Mouse (Mus musculus) heart, postnatal 0 days (tissue): ENCODE data around the gene Hmgb4. TPM values are rescaled to one million over a fixed set of nuclear protein-coding genes. Genes with fewer than 3 reads are reported as not detected.

ENCODE experiments used
- ATAC-seq: fragments of 200-750 bp; cut with Nextera tagmentation; 2 replicates; pipeline ENCODE4 v1.8.0; 2017; ENCODE audit warnings: low read depth, moderate number of reproducible peaks, moderate library complexity; ENCODE audit not compliant: insufficient read depth
- DNase-seq: peaks from one replicate; pipeline ENCODE4 v3.0.0-alpha.2; 2016; ENCODE audit warnings: low spot score
- H3K27ac ChIP-seq: fragments of 300-500 bp; sonication (generic); 2 replicates; pipeline ENCODE4 v1.5.1; 2014; ENCODE audit warnings: low read depth, mild to moderate bottlenecking
- H3K27me3 ChIP-seq: fragments of 300-500 bp; sonication (generic); 2 replicates; pipeline ENCODE4 v1.6.1; 2014; ENCODE audit warnings: low read length, mixed read lengths; ENCODE audit not compliant: control insufficient read depth, insufficient read depth
- H3K36me3 ChIP-seq: fragments of 300-500 bp; sonication (generic); replicated peaks from 2 replicates; pipeline ENCODE4 v1.6.1; 2014; ENCODE audit warnings: low read length, mixed read lengths; ENCODE audit not compliant: control insufficient read depth, insufficient read depth
- H3K4me1 ChIP-seq: fragments of 300-500 bp; sonication (generic); 2 replicates; pipeline ENCODE4 v1.6.1; 2014; ENCODE audit warnings: antibody characterized with exemption; ENCODE audit not compliant: control insufficient read depth, insufficient read depth
- H3K4me2 ChIP-seq: fragments of 300-500 bp; sonication (generic); 2 replicates; pipeline ENCODE4 v1.6.1; 2014; ENCODE audit warnings: low read depth, mild to moderate bottlenecking, low read length, moderate library complexity
- H3K4me3 ChIP-seq: fragments of 300-500 bp; sonication (generic); 2 replicates; pipeline ENCODE4 v1.5.1; 2014; ENCODE audit warnings: low read depth, low read length
- H3K9ac ChIP-seq: fragments of 300-500 bp; sonication (generic); replicated peaks from 2 replicates; pipeline ENCODE4 v1.6.1; 2014; ENCODE audit warnings: low read depth, low read length, mixed read lengths
- H3K9me3 ChIP-seq: fragments of 300-500 bp; sonication (generic); replicated peaks from 2 replicates; pipeline ENCODE4 v1.6.1; 2016; ENCODE audit warnings: low read length; ENCODE audit not compliant: control insufficient read depth
- CTCF ChIP-seq: IDR thresholded peaks from 2 replicates; pipeline ENCODE4 v1.5.1; 2016; ENCODE audit warnings: antibody characterized with exemption, control low read depth, low read depth
- EP300 ChIP-seq: IDR thresholded peaks from 2 replicates; pipeline ENCODE4 v1.6.1; 2016; ENCODE audit warnings: antibody characterized with exemption, low read depth
- WGBS: fragments of 180-500 bp; shearing (Covaris S2); extraction: QIAGEN DNeasy Blood & Tissue Kit; methylation state at CpG from one replicate; pipeline ENCODE4 v1.1.7; 2014; 5-methylcytosine and 5-hydroxymethylcytosine counted together
- polyA plus RNA-seq: library from polyadenylated mRNA; unstranded; fragments of >200 nt; fragmentation: Nextera tagmentation; extraction: Ambion mirVana; gene quantifications from 2 replicates; pipeline ENCODE4 v1.2.1, GENCODE M21; 2015
- total RNA-seq: library from RNA; depleted of rRNA; stranded (reverse); fragments of >200 nt; gene quantifications from 2 replicates; pipeline ENCODE4 v1.2.3, GENCODE M21; 2014; ENCODE audit warnings: low replicate concordance

Gene Hmgb4
- total and polyA plus RNA-seq, 2 experiments from 2014 or later, result not detected

DNA sequence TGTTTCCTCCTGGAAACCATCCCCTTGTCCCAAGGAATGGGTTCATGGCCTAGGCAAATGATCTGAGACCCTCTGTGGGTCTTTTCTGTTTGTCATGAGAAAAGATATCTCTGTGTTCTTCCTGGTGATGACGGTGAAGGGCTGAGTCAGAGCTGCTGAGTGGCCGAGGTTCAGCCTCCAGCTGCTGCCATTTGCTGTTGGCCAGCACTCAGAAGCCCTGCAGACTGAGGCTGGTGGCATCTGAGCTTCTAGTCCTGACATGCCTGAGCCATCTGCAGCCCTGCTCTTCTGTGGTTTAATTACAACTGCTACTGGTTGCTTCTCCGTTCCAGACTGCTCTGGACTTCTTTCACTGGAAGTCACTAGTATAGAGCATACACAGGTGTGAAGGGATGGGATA is 4.6 kb upstream of the Hmgb4 start:
- TF ChIP-seq CTCF (no peak), EP300 (no peak)
- ATAC-seq, result no peak
- 62% methylated on average over 3 of the region's 3 CpGs for WGBS

DNA sequence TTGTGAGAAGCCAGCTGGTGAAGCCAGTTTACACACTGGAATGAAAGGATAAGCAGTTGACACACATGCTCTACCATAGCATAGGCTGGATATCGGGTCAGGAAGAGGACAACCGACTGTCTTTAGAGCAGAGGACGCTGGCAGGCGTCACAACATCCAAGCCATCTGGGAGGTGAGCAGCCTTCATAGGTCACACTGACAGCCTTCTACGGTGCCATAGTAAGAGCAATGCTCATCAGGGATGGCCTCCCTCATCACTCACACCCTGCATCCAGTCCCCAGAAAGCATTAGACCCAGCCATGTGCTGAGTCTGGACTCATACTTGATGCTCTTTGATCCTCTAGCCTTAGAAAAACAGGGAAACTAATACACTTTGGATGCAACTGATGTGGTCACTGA is 3.7 kb upstream of the Hmgb4 start:
- ATAC-seq (no peak), DNase-seq (no peak)
- Histone ChIP-seq H3K4me1 (no peaks in the 10 kb centered on the region), H3K9ac (no peak overlapping the region), H3K4me2 (no peak overlapping the region), H3K27ac (no peak overlapping the region), H3K9me3 (no peaks in the 10 kb centered on the region), H3K36me3 (no peaks in the 10 kb centered on the region), H3K4me3 (no peak overlapping the region), H3K27me3 (no peaks in the 10 kb centered on the region)
- no peak for TF ChIP-seq CTCF
- no peak for TF ChIP-seq EP300
- WGBS, result 81% methylated on average over 5 of the region's 5 CpGs

More for the DNA sequence above, 4.6 kb upstream of the Hmgb4 start:
- H3K36me3 ChIP-seq, result no peaks in the 10 kb centered on the region
- no peaks in the 10 kb centered on the region for H3K27me3 ChIP-seq
- no peak overlapping the region for H3K4me2 ChIP-seq
- no peak overlapping the region for H3K9ac ChIP-seq
- no peak overlapping the region for H3K27ac ChIP-seq
- no peak for DNase-seq
- H3K4me3 ChIP-seq, result no peak overlapping the region
- H3K9me3 ChIP-seq, result no peaks in the 10 kb centered on the region
- H3K4me1 ChIP-seq, result no peaks in the 10 kb centered on the region

DNA sequence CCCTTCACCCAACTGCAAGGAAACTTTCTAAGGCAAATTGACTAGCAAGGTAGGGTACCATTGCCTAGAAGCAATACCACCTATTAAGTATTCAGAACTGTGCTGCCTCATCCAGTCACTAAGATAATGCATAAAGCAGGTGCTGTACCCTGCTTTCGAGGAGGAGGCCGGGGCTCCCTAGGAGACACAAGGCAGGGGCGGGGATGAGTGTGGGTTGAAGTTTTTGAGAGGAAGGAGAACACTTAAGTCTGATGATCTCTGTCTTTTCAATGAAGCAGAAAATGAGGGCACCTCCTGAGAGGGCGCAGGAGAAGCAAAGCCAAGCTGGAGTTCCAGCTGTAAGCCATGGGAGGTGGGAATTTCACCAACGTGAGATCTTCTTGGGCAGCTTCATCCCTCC is 1.5 kb downstream of the Hmgb4 start:
- no peak for TF ChIP-seq EP300
- TF ChIP-seq CTCF, result no peak
- no peak overlapping the region for H3K4me2 ChIP-seq
- H3K27ac ChIP-seq, result no peak overlapping the region
- WGBS, result 79% methylated on average over 5 of the region's 5 CpGs
- ATAC-seq (no peak), DNase-seq (no peak)
- no peaks in the 10 kb centered on the region for H3K9me3 ChIP-seq
- no peaks in the 10 kb centered on the region for H3K36me3 ChIP-seq
- no peak overlapping the region for H3K9ac ChIP-seq
- no peaks in the 10 kb centered on the region for H3K4me1 ChIP-seq
- no peak overlapping the region for H3K4me3 ChIP-seq
- H3K27me3 ChIP-seq, result no peaks in the 10 kb centered on the region

DNA sequence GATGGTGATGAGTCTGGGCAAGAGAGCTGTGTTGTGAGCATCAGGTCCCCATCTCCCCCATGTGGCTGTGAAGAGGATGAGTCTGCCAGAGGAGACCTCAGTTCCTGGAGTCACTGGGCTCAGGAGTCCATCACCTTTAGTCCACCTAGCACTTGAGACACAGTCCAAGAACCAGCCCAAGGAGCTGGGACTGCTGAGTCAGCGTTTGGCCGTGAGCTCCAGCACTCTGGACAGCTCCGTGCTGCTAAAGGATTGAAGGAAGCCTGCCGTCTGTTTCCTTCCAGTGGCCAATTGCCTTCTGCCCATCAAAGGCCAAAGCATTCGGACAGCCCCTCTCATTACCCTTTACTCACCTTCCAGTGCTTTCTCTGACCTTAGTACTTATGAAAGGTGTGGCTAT is 12.1 kb downstream of the Hmgb4 start:
- Histone ChIP-seq H3K4me1 (no peaks in the 10 kb centered on the region), H3K4me2 (no peak overlapping the region), H3K27me3 (no peaks in the 10 kb centered on the region), H3K27ac (no peak overlapping the region), H3K4me3 (no peak overlapping the region), H3K9me3 (no peaks in the 10 kb centered on the region), H3K36me3 (no peaks in the 10 kb centered on the region), H3K9ac (no peak overlapping the region)
- DNase-seq, result no peak
- TF ChIP-seq CTCF, result no peak
- no peak for TF ChIP-seq EP300
- ATAC-seq, result no peak
- WGBS, result 7% methylated on average over 5 of the region's 5 CpGs

DNA sequence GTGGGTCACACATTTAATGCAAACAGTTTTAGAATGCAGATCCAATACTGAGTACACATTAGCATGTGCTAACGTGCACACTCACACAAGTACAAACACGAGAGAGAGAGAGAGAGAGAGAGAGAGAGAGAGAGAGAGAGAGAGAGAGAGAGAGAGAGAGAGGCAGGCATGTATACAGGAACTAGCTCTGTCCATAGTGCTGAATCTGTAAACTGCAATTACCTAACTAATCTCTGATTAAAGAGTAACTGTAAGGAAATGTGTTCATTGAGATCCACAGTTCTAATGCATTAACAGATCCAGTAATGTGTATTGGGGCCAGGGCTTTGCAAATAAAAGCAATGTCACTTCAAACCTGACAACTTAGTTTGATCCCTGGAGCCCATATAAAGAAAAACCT is 15.6 kb downstream of the Hmgb4 start:
- H3K4me3 ChIP-seq, result no peak overlapping the region
- ATAC-seq, result no peak
- WGBS, result 24% methylated on average over 2 of the region's 2 CpGs
- no peaks in the 10 kb centered on the region for H3K36me3 ChIP-seq
- H3K27me3 ChIP-seq, result no peaks in the 10 kb centered on the region
- TF ChIP-seq EP300 (no peak), CTCF (no peak)
- no peak for DNase-seq
- no peaks in the 10 kb centered on the region for H3K4me1 ChIP-seq
- no peak overlapping the region for H3K9ac ChIP-seq
- H3K9me3 ChIP-seq, result no peaks in the 10 kb centered on the region
- H3K27ac ChIP-seq, result no peak overlapping the region
- no peak overlapping the region for H3K4me2 ChIP-seq

DNA sequence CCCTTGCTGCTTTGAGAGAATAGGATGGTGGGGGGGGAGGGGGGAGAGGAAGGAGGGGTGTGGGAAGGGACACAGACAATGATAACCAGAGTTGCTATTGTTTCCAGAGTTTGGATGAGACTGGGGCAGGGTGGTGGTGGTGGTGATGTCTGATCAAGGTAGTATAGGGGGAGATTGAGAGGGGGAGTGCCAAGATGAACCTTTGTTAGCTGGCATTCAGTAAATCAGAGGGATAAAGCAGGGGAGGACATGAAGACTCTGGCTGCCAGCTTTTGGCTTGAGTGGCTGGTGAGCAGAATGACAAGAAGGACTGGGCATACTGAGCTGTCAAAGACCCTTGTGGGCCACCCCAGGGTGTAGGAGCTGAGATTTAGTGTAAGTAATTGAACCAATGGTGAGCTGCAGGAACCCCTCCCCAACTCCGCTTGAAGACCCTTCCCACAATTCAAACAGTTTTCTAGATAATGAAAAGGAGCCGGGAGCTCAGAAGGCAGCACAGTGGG is 18.9 kb downstream of the Hmgb4 start:
- DNase-seq, result no peak
- Histone ChIP-seq H3K4me2 (no peak overlapping the region), H3K4me3 (no peak overlapping the region), H3K27ac (no peak overlapping the region), H3K4me1 (no peaks in the 10 kb centered on the region), H3K9ac (no peak overlapping the region), H3K36me3 (no peaks in the 10 kb centered on the region), H3K27me3 (no peaks in the 10 kb centered on the region), H3K9me3 (no peaks in the 10 kb centered on the region)
- WGBS, result 59% methylated on average over 2 of the region's 2 CpGs
- no peak for ATAC-seq
- TF ChIP-seq CTCF (no peak), EP300 (no peak)
